Mouse (Mus musculus) bone marrow macrophage, adult 2 months (primary cell): ENCODE measurements around the gene Rbm11.

Experiments used
- CTCF ChIP-seq: IDR thresholded peaks from 2 replicates; pipeline ENCODE4 v1.5.1; 2012; ENCODE audit warnings: low read depth, mild to moderate bottlenecking, low read length, moderate library complexity
- POLR2A ChIP-seq: IDR thresholded peaks from 2 replicates; pipeline ENCODE4 v1.6.1; 2012; ENCODE audit warnings: mild to moderate bottlenecking, low read depth, low read length, borderline replicate concordance

GRCm38 (mm10) chr16:75582279-75582678 lies 10.4 kb upstream of the Rbm11 start:
- TF ChIP-seq CTCF (no peak), POLR2A (no peak)
